Mouse (Mus musculus) heart, postnatal 4 days (tissue): Measurements from ENCODE around the gene Myom1. TPM values are rescaled to one million over a fixed set of nuclear protein-coding genes. Genes with fewer than 3 reads are reported as not detected.
"Not testable (repeated sequence)": the region's sequence is repeated elsewhere in the genome, so short reads cannot be mapped to it uniquely, and the experiment has no call there.

Experiments
- DNase-seq: peaks from one replicate; pipeline ENCODE4 v3.0.0; 2021
- total RNA-seq, 2 experiments: library from RNA; stranded (reverse); gene quantifications; 2 replicates each; pipeline ENCODE4 v1.2.3; 2021

Gene Myom1
- 100 to 1,000 TPM; 944 to 986 TPM for total RNA-seq

GRCm38 (mm10) chr17:71002081-71002743 lies at the start of gene Myom1:
TSS of gene Myom1 (plus strand) at chr17:71002633.
- peak; percentile 100 for DNase-seq

GRCm38 (mm10) chr17:70963546-70963945 lies 38.9 kb upstream of the Myom1 start:
- DNase-seq, result peak; percentile 95

GRCm38 (mm10) chr17:70965281-70965680 lies 37.2 kb upstream of the Myom1 start:
- no peak for DNase-seq

- DNase-seq, result no peak
Observed at GRCm38 (mm10) chr17:70966126-70966525, 36.3 kb upstream of the Myom1 start.

- DNase-seq, result no peak
Observed at GRCm38 (mm10) chr17:70967191-70967590, 35.2 kb upstream of the Myom1 start.

GRCm38 (mm10) chr17:70967646-70968045 lies 34.8 kb upstream of the Myom1 start:
- no peak for DNase-seq

GRCm38 (mm10) chr17:70968606-70969191 lies 33.7 kb upstream of the Myom1 start:
- no peak for DNase-seq

GRCm38 (mm10) chr17:70971206-70971605 lies 31.2 kb upstream of the Myom1 start:
- DNase-seq, result no peak

- no peak for DNase-seq
Observed at GRCm38 (mm10) chr17:70973398-70973797, 29.0 kb upstream of the Myom1 start.

GRCm38 (mm10) chr17:70974065-70974464 lies 28.4 kb upstream of the Myom1 start:
- not testable (repeated sequence) for DNase-seq

GRCm38 (mm10) chr17:70977799-70978198 lies 24.6 kb upstream of the Myom1 start:
- DNase-seq, result no peak

GRCm38 (mm10) chr17:70979345-70980223 lies 22.8 kb upstream of the Myom1 start:
- peak; percentile 56 for DNase-seq

- DNase-seq, result no peak
Observed at GRCm38 (mm10) chr17:70985501-70986354, 16.7 kb upstream of the Myom1 start.

- no peak for DNase-seq
Observed at GRCm38 (mm10) chr17:70986355-70986740, 16.1 kb upstream of the Myom1 start.

GRCm38 (mm10) chr17:70986831-70987660 lies 15.4 kb upstream of the Myom1 start:
- DNase-seq, result no peak

- no peak for DNase-seq
Observed at GRCm38 (mm10) chr17:70988337-70988767, 14.1 kb upstream of the Myom1 start.

- DNase-seq, result no peak
Observed at GRCm38 (mm10) chr17:70989430-70989829, 13.0 kb upstream of the Myom1 start.

GRCm38 (mm10) chr17:70989991-70990390 lies 12.4 kb upstream of the Myom1 start:
- DNase-seq, result no peak

- peak; percentile 89 for DNase-seq
Observed at GRCm38 (mm10) chr17:70990403-70991303, 11.8 kb upstream of the Myom1 start.
